Mouse (Mus musculus): ENCODE results near the gene Rpl10.

GRCm38 (mm10) chrX:74283092-74283437 is 12.5 kb downstream of the Rpl10 start:
- TF ChIP-seq CTCF (IDR thresholded peaks at IDR 0.05; ENCODE audit: control insufficient read depth, insufficient read depth, insufficient read length) (no peak), FOSL1 (IDR thresholded peaks at IDR 0.05; ENCODE audit: insufficient read depth, low read length, poor library complexity, severe bottlenecking) (no peak), MYOD1 (IDR thresholded peaks at IDR 0.05; ENCODE audit: control insufficient read depth, insufficient read length, low read depth) (no peak), MAX (IDR thresholded peaks at IDR 0.05) (no peak), CEBPB (IDR thresholded peaks at IDR 0.05; ENCODE audit: low read depth) (no peak), USF1 (IDR thresholded peaks at IDR 0.05; ENCODE audit: low read depth) (no peak), MYOG (IDR thresholded peaks at IDR 0.05; ENCODE audit: control insufficient read depth, extremely low read depth, insufficient read length) (no peak)
